Mouse (Mus musculus): Measurements from ENCODE around the gene Sytl2. TPM values are rescaled to one million over a fixed set of nuclear protein-coding genes. Genes with fewer than 3 reads are reported as not detected.

Sytl2 gene
- total RNA-seq, 1 experiment from 2014 or later = 5.0 TPM

DNA sequence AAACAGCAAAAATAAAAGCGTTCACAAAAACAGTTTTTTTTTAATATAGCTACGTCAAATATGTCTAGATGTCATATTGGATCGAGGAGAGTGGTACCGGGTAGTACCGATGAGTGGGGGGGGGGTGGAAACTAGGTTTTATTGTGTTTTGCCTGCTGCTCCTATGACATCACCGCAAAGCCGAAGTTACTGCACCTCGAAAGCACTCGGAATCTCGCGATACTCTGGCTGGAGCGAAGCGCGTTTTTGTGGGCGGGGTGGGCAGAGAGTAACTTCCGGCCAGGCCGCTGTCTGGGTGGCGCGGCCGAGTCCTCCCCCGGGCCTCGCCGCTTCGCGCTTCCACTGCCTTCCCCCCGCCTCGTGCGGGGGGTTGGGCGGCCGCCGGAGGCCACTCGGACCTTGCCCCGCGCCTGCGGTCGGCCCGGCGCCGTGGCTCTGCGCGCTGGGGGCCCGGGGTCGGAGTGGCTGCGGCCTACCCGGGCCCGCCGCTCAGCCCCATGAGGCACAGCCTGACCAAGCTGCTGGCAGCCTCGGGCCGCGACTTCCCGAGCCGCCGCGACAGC lies 140.5 kb downstream of the Sytl2 start, which contains the start of gene Crebzf:
Gene Crebzf (plus strand): TSS at position 212 of the 563 bp plus-strand sequence.
- peak; percentile 95 for ATAC-seq (ENCODE audit: extremely low read depth, insufficient number of reproducible peaks, low FRiP score, poor library complexity, severe bottlenecking)

- peak; percentile 52 for ATAC-seq (ENCODE audit: extremely low read depth, insufficient number of reproducible peaks, low FRiP score, poor library complexity, severe bottlenecking)
Observed at GRCm38 (mm10) chr7:90443101-90444091, 141.3 kb downstream of the Sytl2 start.

- no peak for ATAC-seq (ENCODE audit: extremely low read depth, insufficient number of reproducible peaks, low FRiP score, poor library complexity, severe bottlenecking)
Observed at GRCm38 (mm10) chr7:90444206-90444605, 142.2 kb downstream of the Sytl2 start.

- no peak for ATAC-seq (ENCODE audit: extremely low read depth, insufficient number of reproducible peaks, low FRiP score, poor library complexity, severe bottlenecking)
Observed at GRCm38 (mm10) chr7:90456149-90456844, 154.2 kb downstream of the Sytl2 start.

GRCm38 (mm10) chr7:90456845-90457468 lies 154.9 kb downstream of the Sytl2 start, which contains the start of gene Tmem126a:
Gene Tmem126a (minus strand): TSS chr7:90457229.
- peak; percentile 93 for ATAC-seq (ENCODE audit: extremely low read depth, insufficient number of reproducible peaks, low FRiP score, poor library complexity, severe bottlenecking)

DNA sequence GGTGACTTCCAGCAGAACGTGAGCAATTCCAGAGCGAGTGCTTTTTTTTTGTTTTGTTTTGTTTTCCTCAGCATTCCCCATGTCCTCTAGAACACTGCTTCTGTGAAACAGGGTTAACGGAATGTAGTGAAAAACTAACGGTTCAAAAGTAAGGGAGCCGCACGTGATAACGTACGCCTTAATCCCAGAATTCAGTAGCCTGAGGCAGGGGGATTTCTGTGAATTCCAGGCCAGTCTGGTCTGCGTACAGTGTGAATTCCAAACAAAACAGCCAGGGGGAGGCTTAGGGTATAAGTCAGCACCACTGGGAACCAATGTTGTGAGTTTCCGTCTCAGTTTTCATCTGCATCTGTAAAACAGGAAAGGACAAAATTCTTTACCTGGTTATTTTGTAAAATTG lies 155.5 kb downstream of the Sytl2 start:
- ATAC-seq (ENCODE audit: extremely low read depth, insufficient number of reproducible peaks, low FRiP score, poor library complexity, severe bottlenecking) = no peak

Other genes starting within 250 kb of the Sytl2 start
- gene Picalm, start 172.0 kb upstream of the Sytl2 start, total RNA-seq (2017) = 1,031 and 1,093 TPM in 2 replicates
- 0.25 TPM in 1 of 2 replicates, not detected in the other for gene Ccdc83, start 36.5 kb upstream of the Sytl2 start, total RNA-seq (2017)
- gene Ccdc89, start 124.3 kb downstream of the Sytl2 start, total RNA-seq (2017) = not detected in 2 replicates
- gene Crebzf, start 140.5 kb downstream of the Sytl2 start, total RNA-seq (2017) = 128 and 129 TPM in 2 replicates
- 13.7 and 15.2 TPM in 2 replicates for gene Tmem126a, start 155.0 kb downstream of the Sytl2 start, total RNA-seq (2017)
- gene Tmem126b, start 173.7 kb downstream of the Sytl2 start, total RNA-seq (2017) = 13.1 and 16.3 TPM in 2 replicates
- gene Dlg2, start 174.4 kb downstream of the Sytl2 start, total RNA-seq (2017) = 1.7 and 2.2 TPM in 2 replicates

Data from neutrophil, adult 5-6 weeks (primary cell).